Comparison of ENCODE assay signal across 20 mouse cellular contexts in genomic region chr3:144608090-144608489, GRCm38 (mm10).
"Had no signal": no experiment of that assay in that cellular context is flagged by ENCODE, and none has a peak within 500 bp of the region (broad histone marks: within the 10 kb centered on the region; RNA-seq: fewer than 3 reads in every experiment).

No protein-coding gene starts in this region.

- H3K9me3 ChIP-seq: heart, embryonic 10.5 days; hindbrain, embryonic 13.5 days; hindbrain, embryonic 15.5 days; limb, embryonic 10.5 days had no signal

- H3K9ac ChIP-seq: heart, embryonic 12.5 days; hindbrain, embryonic 13.5 days; hindbrain, embryonic 15.5 days; limb, embryonic 12.5 days had no signal

- DNase-seq: gastrocnemius, adult 2 months; gastrocnemius, postnatal 10 days; gastrocnemius, postnatal 25 days; heart, adult 18-20 months; heart, postnatal 10 days; heart, postnatal 36 days; kidney, adult 18-20 months; kidney, adult 8-10 months; kidney, postnatal 10 days; kidney, postnatal 25 days; kidney, postnatal 4 days had no signal

- H3K27ac ChIP-seq: gastrocnemius, adult 2 months; heart, embryonic 10.5 days; hindbrain, embryonic 13.5 days; hindbrain, embryonic 15.5 days; hindbrain, postnatal 0 days; layer of hippocampus, adult 2 months; left cerebral cortex, adult 2 months; limb, embryonic 10.5 days; limb, embryonic 12.5 days had no signal

- H3K4me2 ChIP-seq: heart, embryonic 12.5 days; hindbrain, embryonic 13.5 days; hindbrain, embryonic 15.5 days; limb, embryonic 12.5 days had no signal

- H3K27me3 ChIP-seq: heart, embryonic 12.5 days; hindbrain, embryonic 13.5 days; hindbrain, embryonic 15.5 days; limb, embryonic 12.5 days had no signal

- ATAC-seq: hindbrain, postnatal 0 days had no signal

- H3K36me3 ChIP-seq: heart, embryonic 10.5 days; hindbrain, embryonic 15.5 days; limb, embryonic 12.5 days had no signal

- H3K4me3 ChIP-seq: gastrocnemius, adult 2 months; heart, embryonic 10.5 days; heart, embryonic 12.5 days; hindbrain, embryonic 13.5 days; hindbrain, embryonic 15.5 days; layer of hippocampus, adult 2 months; left cerebral cortex, adult 2 months; limb, embryonic 10.5 days; limb, embryonic 12.5 days had no signal
